Mouse (Mus musculus) adrenal gland, postnatal 25 days (tissue): Measurements from ENCODE around the gene Ubtd2. TPM values are rescaled to one million over a fixed set of nuclear protein-coding genes. Genes with fewer than 3 reads are reported as not detected.
"Not testable (repeated sequence)": the region's sequence is repeated elsewhere in the genome, so short reads cannot be mapped to it uniquely, and the experiment has no call there.

Experiments used
- DNase-seq: peaks from one replicate; pipeline ENCODE4 v3.0.0; 2021; ENCODE audit warnings: mixed read lengths
- total RNA-seq: library from RNA; stranded (reverse); gene quantifications from 2 replicates; pipeline ENCODE4 v1.2.3, GENCODE M21; 2021

The Ubtd2 gene
- total RNA-seq, 1 experiment from 2014 or later, result 16.2 TPM

DNA sequence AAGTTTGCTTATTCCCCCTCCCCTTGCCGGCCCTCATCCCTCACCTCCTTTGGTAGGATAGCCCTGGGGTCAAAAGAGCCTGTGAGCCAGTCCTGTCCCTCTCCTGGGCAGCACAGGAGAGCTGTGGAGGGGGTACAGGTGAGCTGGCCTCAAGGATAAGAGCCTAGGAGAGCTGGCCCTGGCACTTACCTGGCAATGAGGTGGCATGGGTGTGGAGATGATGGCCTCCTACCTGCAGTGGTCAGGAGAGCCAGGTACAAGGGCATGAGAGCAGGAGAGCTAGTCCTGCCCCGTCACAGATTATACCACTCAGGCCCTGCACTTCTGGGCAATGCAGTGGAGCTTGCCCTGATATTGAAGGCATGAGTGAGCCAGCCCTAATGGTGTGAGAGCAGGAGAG lies 9.1 kb downstream of the Ubtd2 start:
- DNase-seq, result no peak

GRCm38 (mm10) chr11:32471925-32472324 lies 16.8 kb downstream of the Ubtd2 start:
- DNase-seq, result no peak

DNA sequence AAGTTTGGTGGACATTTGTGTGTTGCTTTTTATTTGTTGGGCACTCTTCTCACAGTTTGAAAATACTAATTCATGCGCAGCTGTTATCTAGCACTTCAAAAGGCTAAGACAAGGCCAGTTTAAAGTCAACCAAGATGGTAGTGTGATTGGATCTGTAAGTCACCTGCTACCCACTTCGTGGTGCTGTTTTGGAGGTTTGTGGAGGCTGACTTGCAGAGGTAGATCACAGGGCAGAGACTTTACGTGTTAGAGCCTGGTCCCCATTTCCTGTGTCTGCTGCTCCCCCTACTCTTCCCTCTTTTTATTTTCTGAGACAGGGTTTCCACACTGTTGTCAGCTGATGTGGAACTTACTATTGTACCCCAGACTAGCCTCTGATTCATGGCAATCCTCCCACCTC lies 19.6 kb downstream of the Ubtd2 start:
- no peak for DNase-seq

DNA sequence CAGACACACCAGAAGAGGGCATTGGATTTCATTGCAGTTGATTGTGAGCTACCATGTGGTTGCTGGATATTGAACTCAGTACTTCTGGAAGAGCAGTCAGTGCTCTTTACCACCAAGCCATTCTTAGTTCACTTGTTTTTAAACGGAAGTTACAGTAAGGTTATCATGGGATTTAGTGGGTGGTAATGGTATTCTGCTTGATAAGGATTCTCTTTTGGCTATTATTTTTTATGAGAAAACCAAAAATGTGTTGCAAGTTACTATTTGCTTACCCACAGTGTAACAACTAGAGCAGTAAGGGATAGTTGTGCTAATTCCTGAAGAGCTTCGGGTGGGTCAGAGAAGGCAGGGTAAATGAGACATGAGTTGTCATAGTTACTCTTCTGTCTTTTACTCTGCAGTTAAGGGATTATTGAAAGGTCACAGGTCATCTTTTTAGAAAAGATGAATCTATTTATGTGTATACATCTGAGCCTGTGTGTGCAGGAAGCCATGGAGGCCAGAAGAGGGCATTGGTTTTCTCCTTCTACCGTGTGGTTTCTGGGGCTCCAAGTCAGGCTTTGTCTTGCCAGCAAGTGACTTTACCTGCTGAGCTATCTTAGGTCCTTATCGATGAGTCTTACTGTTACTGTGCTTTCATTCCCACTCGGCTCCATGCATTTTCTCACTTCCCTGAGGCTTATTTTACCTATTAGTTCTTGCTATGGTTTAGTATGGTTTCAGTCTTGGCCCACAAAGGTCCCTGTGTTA lies 20.5 kb downstream of the Ubtd2 start:
- DNase-seq, result no peak

DNA sequence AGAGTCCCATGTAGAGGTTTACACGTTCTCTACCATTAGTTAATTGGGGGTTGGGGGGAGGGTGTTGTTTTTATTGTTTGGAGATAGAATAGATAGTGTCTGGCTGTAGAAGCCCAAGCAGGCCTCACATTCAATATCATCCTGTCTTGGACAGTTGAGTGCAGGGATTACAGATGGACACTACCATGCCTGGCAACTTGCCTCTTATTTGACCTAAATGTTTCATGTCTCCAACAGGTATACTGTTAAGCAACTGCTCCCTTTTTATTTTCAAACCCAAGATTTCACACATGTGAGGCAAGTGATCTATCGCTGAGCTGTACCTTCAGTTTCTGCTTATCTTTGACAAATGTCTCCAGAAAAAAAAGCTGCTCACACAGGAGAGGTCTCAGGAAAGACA lies 26.4 kb downstream of the Ubtd2 start:
- no peak for DNase-seq

- no peak for DNase-seq
These were observed 30.1 kb downstream of the Ubtd2 start for GRCm38 (mm10) chr11:32485290-32485689.

DNA sequence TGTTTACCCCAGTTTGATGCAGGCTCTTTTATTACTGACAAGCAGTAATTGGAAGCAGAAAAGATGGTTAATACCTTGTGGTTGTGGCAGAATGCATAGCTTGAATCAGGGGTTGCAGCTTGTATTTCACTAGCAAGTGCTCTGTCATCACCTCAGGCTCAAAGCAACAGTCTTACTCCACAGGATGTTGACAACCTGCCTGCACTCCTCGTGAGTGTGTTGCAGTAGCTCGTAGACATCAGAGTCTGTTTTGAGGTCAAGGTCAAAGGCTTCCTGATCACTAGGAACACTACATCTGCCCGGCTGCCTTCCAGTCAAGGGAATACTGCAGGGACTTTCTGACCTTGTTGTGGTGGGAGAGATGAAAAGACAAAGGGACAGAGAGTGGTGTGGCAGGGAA lies 31.5 kb downstream of the Ubtd2 start:
- DNase-seq, result no peak

DNA sequence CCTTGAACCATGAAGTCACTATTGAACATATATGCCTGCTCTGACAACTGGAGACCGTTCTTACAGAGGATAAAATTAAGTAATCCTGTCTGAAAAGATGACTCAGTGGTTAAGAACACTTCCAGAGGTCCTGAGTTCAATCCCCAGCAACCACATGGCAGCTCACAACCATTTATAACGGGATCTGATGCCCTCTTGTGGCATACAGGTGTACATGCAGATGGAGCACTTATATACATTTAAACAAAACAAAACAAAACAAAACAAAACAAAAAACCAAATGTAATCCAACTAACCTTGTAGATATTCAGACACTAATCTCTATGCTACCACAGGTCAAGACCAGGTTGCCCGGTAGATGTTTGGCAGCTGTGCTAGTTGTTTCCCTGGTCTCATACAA lies 32.3 kb downstream of the Ubtd2 start:
- no peak for DNase-seq

- DNase-seq, result no peak
These were observed 33.2 kb downstream of the Ubtd2 start for GRCm38 (mm10) chr11:32488344-32488743.

- no peak for DNase-seq
These were observed 33.9 kb downstream of the Ubtd2 start for GRCm38 (mm10) chr11:32488808-32489670.

DNA sequence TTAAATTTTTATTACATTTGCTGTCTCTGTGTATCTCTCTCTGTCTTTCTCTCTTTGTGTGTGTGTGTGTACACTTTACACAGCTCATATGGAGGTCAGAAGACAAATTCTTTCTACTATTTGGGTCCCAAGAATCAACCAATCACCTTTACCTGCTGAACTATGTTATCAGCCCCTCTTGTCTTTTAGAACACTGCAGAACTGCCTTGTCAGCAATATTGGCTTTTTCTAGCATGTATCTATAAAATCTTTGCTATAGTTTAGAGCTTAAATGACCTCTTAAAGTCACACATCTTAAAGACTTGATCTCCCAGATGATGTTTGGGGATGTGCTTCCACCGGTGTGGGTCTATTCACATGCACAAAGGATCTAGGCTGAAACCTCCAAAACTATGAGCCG lies 35.9 kb downstream of the Ubtd2 start:
- no peak for DNase-seq

DNA sequence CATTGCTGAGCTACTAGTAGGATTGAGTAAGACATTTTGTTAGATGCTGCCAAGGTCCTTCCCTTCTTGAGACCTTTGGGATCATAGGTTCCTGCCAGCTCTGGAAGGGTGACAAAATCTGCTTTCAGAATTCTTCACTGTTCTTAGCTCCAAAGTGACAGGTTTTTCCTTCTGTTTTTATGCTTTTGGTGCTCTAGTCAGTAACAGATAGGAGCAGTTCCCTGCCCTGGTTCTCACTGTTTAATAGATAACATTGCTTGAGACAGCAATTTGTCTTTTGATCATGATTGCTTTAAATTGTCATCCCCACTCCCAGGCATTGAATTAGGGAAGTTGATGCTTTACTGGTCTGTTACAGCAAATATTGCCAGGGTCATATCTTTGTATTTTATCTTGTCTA lies 38.1 kb downstream of the Ubtd2 start:
- no peak for DNase-seq

DNA sequence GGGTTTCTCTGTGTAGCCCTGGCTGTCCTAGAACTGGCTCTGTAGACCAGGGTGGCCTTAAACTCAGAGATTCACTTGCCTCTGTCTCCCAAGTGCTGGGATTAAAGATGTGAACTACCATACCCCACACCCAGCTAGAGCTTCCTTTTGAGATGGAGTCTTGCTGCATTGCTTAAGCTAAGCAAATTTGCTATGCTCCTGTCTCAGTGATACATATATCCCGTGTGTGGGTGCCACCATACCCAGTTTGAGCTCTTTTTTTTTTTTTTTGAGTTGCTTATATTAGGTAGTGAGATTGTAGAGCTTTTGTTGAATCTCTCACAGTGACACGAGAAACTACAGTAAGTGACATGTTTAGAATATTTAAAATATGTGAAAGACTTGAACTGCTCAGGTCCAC lies 40.1 kb downstream of the Ubtd2 start:
- no peak for DNase-seq

DNA sequence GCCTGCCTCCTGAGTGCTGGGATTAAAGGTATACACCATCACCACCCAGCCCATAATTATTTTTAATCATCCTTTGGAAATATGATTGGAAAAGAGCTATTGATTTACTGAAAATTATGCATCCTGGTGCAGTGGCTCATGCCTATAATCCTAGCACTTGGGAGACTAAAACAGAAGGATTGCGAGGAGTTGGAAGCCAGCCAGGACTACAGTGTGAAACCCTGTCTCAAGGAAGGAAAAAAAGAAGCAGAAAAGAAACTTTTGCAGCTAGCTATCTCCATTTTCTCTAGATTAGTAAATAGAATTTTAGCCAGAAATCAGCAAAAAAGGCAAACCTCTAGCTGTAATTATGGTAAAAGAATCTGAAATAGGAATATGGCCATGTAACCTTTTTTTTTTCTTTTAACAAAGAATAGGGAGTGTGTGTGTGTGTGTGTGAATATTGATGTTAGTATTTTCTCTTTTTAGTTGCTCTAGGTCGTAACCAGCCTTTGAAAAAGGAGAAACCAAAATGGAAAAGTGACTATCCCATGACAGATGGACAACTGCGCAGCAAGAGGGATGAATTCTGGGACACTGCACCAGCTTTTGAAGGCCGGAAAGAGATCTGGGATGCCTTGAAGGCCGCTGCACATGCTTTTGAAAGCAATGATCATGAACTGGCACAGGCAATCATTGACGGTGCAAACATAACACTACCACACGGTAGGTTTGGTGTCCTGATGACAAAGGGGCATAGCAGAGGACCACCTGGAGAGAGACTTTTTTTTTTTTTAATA lies 43.8 kb downstream of the Ubtd2 start:
- DNase-seq, result peak; percentile 51

DNA sequence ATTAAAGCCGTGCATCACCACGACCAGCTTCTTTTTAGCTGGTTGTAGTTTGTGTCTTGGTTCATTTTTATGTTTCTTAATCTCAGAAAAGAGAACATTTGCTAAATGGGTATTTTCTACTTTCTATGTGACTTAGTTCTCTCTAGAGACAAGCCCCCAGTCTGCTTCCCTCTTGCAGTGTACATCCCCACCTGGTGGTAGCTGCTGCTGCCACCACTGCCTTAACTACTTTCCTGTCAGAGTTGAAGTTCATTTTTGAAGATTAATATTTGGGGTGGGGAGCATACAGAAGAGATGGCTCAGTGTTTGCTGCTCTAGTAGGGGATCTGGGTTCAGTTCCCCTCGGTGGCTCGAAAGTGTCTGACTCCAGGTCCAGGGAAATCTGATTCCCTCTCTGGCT lies 44.8 kb downstream of the Ubtd2 start:
- no peak for DNase-seq

DNA sequence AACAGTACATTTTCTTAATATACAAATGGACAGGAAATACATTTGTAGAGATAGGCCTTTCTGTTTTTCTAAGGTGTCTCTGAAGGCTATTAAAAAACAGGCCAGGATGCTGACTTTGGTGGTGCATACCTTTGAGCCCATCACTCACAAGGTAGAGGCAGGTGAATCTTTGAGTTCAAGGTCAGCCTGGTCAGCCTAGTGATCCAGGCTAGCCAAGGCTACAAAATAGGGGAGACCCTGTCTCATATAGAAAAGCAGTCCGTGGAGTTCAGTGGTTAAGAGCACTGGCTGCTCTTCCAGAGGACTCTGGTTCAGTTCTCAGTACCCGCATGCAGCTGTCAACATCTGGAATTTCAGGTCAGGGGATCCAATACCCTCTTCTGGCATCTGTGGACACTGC lies 48.5 kb downstream of the Ubtd2 start:
- DNase-seq, result no peak

- no peak for DNase-seq
These were observed 50.0 kb downstream of the Ubtd2 start for GRCm38 (mm10) chr11:32505091-32505739.

DNA sequence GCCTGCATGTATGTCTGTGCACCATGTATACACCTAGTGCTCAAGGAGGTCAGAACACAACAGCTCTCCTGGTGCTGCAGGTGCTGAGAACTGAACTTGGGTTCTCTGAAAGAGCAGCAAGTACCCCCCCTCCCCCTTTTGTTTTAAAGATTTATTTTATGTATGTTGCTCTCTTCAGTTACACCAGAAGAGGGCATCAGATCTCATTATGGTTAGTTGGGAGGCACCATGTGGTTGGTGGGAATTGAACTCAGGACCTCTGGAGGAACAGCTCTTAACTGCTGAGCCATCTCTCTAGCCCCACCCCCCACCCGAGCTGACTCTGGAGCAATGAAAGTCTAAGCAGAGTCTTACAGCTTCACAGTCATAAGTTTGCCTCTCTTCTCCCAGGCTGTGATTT lies 55.8 kb downstream of the Ubtd2 start:
- no peak for DNase-seq

DNA sequence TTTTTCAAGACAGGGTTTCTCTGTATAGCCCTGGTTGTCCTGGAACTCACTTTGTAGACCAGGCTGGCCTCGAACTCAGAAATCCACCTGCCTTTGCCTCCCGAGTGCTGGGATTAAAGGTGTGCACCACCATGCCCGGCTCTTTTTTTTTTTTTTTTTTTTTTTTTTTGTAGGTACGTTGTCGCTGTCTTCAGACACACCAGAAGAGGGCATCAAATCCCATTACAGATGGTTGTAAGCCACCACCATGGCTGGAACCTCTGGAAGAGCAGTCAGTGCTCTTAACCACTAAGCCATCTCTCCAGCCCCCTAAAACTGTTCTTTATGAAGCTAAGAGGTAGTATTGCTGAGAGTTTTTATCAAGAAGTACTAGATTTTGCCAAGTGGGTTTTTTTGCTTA lies 59.7 kb downstream of the Ubtd2 start:
- not testable (repeated sequence) for DNase-seq

- no peak for DNase-seq
These were observed 60.9 kb downstream of the Ubtd2 start for GRCm38 (mm10) chr11:32516091-32516490.

- DNase-seq, result no peak
These were observed 61.9 kb downstream of the Ubtd2 start for GRCm38 (mm10) chr11:32516916-32517712.

DNA sequence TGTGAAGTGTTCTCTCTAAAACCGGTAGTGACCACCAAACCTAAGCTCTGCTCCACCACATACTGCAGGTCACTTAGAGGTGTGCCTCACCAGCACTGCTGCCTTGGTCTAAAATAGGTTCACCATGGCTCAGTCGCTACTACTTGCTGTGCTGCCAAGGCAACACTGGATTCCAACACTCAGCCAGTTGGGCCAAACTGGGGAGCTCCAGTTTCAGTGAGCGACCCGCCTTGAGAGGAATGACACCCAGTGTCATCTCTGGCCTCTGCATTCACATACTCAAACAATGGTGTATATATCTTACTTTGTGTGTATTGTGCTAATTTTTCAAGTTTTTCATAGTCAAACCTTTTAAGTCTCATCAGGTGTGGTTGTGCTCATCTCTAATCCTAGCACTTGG lies 63.6 kb downstream of the Ubtd2 start:
- DNase-seq, result no peak
